Mouse (Mus musculus) G1E-ER4 (cell line): ENCODE results near the gene B4galnt3. TPM values are rescaled to one million over a fixed set of nuclear protein-coding genes. Genes with fewer than 3 reads are reported as not detected.

Experiments used
- GATA1 ChIP-seq: IDR thresholded peaks from one replicate; pipeline ENCODE4 v1.8.0; 2012; ENCODE audit warnings: low read length, inconsistent platforms
- polyA plus RNA-seq: library from polyadenylated mRNA; stranded (reverse); fragments of >175 nt; gene quantifications from 2 replicates; pipeline ENCODE4 v1.2.3, GENCODE M21; 2012

Gene B4galnt3
- polyA plus RNA-seq, 1 experiment: not detected

DNA sequence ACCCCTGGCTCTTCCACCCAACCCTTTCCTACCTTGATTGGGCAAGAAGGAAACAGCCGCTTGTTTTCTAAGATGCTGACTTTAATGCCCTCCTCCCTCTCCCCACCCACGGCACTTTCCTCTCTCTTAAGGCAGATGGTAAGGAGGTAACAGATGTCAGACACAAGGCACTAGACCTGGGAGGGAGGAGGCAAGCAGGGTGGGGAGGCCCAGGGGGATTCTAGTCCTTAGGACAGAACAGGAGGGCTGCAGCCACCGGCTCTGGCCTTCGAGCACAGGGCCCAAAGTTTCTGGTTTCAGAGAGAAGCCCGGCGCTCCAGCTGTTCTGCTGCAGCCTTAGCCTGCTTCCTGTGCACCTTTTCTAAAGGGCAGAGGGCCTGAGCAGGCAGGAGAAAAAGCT is 92.4 kb downstream of the B4galnt3 start:
- TF ChIP-seq GATA1: no peak

- no peak for TF ChIP-seq GATA1
These were observed 94.5 kb downstream of the B4galnt3 start for GRCm38 (mm10) chr6:120199638-120200394.

DNA sequence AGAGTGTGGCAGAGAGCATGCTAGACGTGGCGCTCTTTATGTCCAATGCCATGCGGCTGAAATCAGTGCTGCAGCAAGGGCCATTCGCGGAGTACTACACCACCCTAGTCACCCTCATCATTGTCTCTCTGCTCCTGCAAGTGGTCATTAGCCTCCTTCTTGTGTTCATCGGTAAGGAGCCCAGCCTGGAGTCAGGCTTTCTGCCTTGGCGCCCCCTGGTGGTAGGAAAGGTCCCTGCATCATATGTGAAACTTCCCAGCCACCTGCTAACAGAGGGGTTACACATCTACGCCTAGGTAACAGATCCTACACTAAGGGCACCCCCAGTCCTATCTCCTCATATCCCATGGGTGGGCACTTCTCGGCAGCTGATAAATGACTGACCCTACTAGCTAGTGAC is 96.4 kb downstream of the B4galnt3 start:
- no peak for TF ChIP-seq GATA1

- TF ChIP-seq GATA1: no peak
These were observed 97.5 kb downstream of the B4galnt3 start for GRCm38 (mm10) chr6:120196837-120197236.

DNA sequence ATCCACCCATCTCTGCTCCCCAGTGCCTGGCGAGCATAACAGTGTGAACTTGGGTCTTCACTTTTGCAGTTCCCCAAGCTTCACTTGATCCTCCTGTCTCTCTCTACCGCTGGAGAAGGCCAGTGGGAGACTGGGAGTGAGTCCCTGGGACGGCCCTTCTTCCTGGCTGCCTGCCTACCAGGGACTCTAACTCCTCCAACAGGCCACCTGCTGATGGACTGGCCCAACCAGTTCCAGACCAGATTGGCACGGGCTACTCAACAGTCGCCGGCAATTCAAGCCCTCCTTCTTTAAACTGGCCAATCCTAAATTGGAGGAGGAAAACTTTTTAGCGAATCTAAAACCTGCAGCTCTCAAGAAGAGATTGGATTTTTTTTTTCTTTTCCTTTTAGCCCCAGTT is 99.4 kb downstream of the B4galnt3 start:
- TF ChIP-seq GATA1: no peak

GRCm38 (mm10) chr6:120194305-120194704 is 100.1 kb downstream of the B4galnt3 start:
- no peak for TF ChIP-seq GATA1

DNA sequence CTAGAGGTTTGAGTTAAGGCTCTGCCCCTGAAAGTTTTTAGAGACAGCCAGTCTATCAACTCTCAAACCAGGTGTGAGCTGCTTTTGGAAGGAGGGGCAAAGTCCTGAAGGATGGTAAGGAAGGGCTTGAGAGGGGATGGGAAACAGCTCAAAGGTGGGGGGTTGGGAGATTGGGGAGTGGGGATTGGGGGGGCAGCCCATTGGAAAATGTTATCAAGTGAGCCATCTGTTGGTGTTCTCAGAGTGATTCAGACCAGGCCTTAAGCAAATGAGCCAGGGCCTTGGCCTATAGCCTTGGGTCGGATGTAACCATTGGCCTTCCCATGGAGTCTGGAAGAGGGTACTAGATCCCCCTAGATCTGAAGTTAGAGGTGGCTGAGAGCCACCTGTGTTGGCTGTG is 100.6 kb downstream of the B4galnt3 start:
- TF ChIP-seq GATA1: no peak

- TF ChIP-seq GATA1: no peak
These were observed 101.2 kb downstream of the B4galnt3 start for GRCm38 (mm10) chr6:120193174-120193573.

DNA sequence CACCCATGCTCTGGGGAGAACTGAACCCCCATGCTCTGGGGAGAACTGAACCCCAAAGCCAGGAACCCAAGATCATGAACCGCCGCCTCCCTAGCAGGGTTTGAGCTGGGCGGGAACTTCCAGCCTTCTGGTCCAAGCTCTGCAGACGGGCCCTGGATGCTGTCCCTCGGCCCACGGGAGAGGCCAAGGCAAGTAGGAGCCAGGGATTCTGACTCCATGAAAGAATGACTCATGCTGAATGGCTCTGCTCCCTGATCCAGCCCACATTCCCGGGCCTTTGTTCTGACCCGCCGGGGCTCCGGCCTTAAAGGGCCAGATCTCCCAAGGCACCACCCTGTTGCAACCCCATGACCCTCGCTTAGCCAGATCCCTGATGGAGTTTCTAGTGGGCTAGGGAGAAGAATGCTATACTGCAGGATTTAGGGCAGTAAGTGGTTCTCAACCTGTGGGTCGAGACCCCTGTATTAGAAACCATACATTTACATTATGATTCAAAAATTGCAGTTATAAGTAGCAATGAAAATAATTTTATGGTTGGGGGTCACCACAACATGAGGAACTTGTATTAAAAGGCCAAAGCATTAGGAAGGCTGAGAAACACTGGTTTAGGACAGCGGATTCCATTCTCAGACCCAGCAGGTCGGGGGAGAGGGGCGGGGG is 102.0 kb downstream of the B4galnt3 start:
- no peak for TF ChIP-seq GATA1

DNA sequence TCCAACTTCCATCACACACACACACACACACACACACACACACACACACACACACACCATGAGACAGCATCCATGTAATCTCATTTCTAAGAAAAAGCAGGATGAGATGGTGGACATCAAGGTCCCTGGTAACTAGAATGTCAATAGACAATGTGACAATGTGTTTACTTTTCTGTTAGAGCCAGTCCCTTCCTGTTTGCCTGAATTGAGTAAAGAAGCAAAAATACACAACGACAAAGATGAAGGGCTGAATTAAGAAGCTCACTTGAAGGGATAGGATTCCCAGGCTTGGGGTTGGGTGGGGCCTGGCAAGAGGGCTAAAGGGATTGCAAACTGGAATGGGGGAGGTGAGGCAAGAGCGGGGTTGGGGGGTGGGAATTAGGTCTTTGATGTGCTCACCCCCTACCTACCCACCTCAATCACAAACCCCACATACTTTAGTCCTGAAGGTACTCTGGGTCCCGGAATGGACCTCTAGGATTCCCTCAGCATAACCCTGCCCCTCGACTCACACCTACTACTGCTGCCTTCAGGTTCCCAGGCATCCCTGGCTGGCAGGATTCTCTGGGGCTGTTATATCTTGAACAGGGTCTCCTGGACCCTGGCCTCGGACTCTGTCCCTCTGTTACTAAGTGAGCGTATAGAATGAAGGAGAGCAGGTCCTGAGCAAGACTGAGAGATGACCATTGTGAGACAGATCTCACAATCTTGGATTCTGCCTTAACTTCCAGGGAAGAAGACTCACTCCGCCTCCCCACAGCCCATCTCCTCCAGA is 102.8 kb downstream of the B4galnt3 start:
- no peak for TF ChIP-seq GATA1

DNA sequence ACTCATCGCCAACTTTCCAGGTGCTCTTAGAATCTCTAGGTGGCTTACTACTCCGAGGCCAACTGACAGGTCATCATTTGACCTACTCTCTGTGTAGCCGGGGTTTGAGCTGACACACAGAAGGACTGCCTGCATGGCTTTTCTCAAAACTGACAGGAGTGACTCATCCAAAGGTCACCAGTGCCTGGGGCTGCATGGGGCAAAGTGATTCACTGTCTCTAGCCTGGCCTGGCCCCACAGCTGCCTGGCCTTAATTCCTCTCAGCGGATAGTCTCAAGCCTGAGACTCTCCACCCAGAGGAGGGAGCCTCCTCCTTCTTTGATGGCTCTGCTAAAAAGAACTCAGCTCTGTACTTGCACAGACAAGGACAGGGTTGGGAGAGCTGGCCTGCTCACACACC is 103.4 kb downstream of the B4galnt3 start:
- TF ChIP-seq GATA1: no peak

GRCm38 (mm10) chr6:120190365-120190764 is 104.0 kb downstream of the B4galnt3 start:
- no peak for TF ChIP-seq GATA1

- no peak for TF ChIP-seq GATA1
These were observed 105.1 kb downstream of the B4galnt3 start for GRCm38 (mm10) chr6:120189287-120189686.

GRCm38 (mm10) chr6:120188376-120189235 is 105.8 kb downstream of the B4galnt3 start:
- no peak for TF ChIP-seq GATA1

GRCm38 (mm10) chr6:120187587-120188176 is 106.7 kb downstream of the B4galnt3 start:
- no peak for TF ChIP-seq GATA1
